Mouse (Mus musculus) E14TG2a.4 (cell line): Measurements from ENCODE around the gene Snx17.

Experiments used
- CTCF ChIP-seq: conservative IDR thresholded peaks from 2 replicates; pipeline ENCODE4 v1.5.1; 2014; ENCODE audit warnings: low read length
- NANOG ChIP-seq: IDR thresholded peaks from 2 replicates; pipeline ENCODE4 v1.6.1; 2014; ENCODE audit warnings: borderline replicate concordance, low read length, mixed read lengths

DNA sequence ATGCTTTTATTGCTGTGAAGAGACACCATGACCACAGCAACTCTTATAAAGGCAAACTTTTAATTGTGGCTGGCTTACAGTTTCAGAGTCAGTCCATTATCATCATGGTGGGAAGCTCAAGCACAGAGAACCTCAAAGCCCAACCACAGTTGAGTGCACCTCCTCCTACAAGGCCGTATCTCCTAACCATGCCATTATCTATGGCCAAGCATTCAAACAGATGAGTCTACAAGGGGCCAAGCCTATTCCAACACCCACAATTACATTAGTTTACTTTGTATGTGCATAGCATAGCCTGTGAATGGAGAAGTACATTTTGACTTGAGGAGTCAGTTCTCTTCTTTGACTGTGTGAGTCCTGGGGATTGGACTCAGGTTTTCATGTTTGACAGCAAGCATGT lies 28.1 kb upstream of the Snx17 start:
- TF ChIP-seq CTCF (no peak), NANOG (no peak)
